Mouse (Mus musculus) E14TG2a.4 (cell line): Measurements from ENCODE around the gene Slc27a4.

Experiments used
- H3K27me3 ChIP-seq: 2 replicates; pipeline ENCODE4 v1.6.1; 2014; ENCODE audit warnings: low read length, control low read depth; ENCODE audit not compliant: insufficient read depth
- H3K36me3 ChIP-seq: 2 replicates; pipeline ENCODE4 v1.6.1; 2014; ENCODE audit warnings: low read length, control low read depth; ENCODE audit not compliant: insufficient read depth
- H3K4me1 ChIP-seq: replicated peaks from 2 replicates; pipeline ENCODE4 v1.6.1; 2014; ENCODE audit warnings: low read depth, low read length, control low read depth
- H3K4me3 ChIP-seq: replicated peaks from 2 replicates; pipeline ENCODE4 v1.5.1; 2014; ENCODE audit warnings: mild to moderate bottlenecking, low read length
- H3K9me3 ChIP-seq: 2 replicates; pipeline ENCODE4 v1.6.1; 2014; ENCODE audit warnings: low read length, control low read depth
- CTCF ChIP-seq: conservative IDR thresholded peaks from 2 replicates; pipeline ENCODE4 v1.5.1; 2014; ENCODE audit warnings: low read length
- NANOG ChIP-seq: IDR thresholded peaks from 2 replicates; pipeline ENCODE4 v1.6.1; 2014; ENCODE audit warnings: borderline replicate concordance, low read length, mixed read lengths
- POU5F1 ChIP-seq: IDR thresholded peaks from 2 replicates; pipeline ENCODE4 v1.6.1; 2014; ENCODE audit warnings: low read length, borderline replicate concordance

Slc27a4 gene

GRCm38 (mm10) chr2:29858748-29859473 lies 56.5 kb downstream of the Slc27a4 start:
- Histone ChIP-seq H3K4me1 (peaks cover 56% of the 10 kb centered on the region), H3K36me3 (no peaks in the 10 kb centered on the region), H3K4me3 (no peak overlapping the region), H3K27me3 (peaks cover 34% of the 10 kb centered on the region), H3K9me3 (no peaks in the 10 kb centered on the region)
- TF ChIP-seq CTCF (peak; percentile 99), POU5F1 (no peak), NANOG (no peak)

GRCm38 (mm10) chr2:29865125-29865524 lies 62.7 kb downstream of the Slc27a4 start:
- Histone ChIP-seq H3K27me3 (peaks cover 30% of the 10 kb centered on the region), H3K36me3 (no peaks in the 10 kb centered on the region), H3K4me3 (no peak overlapping the region), H3K9me3 (no peaks in the 10 kb centered on the region), H3K4me1 (peaks cover 10% of the 10 kb centered on the region)
- TF ChIP-seq CTCF (no peak), POU5F1 (no peak), NANOG (no peak)
